Mouse (Mus musculus) hindbrain, embryonic 12.5 days (tissue): ENCODE results near the gene Fars2. TPM values are rescaled to one million over a fixed set of nuclear protein-coding genes. Genes with fewer than 3 reads are reported as not detected.
A peak's percentile ranks its signal among the peaks of the same experiment; 100 is the strongest.

Experiments
- ATAC-seq: fragments of 200-750 bp; cut with Nextera tagmentation; 2 replicates; pipeline ENCODE4 v1.8.0; 2017; ENCODE audit warnings: moderate TSS enrichment; ENCODE audit not compliant: low FRiP score
- H3K27ac ChIP-seq: fragments of 300-500 bp; sonication (generic); 2 replicates; pipeline ENCODE4 v1.5.1; 2016; ENCODE audit warnings: mild to moderate bottlenecking
- H3K27me3 ChIP-seq: fragments of 300-500 bp; sonication (generic); 2 replicates; pipeline ENCODE4 v1.6.1; 2016; ENCODE audit warnings: mild to moderate bottlenecking
- H3K36me3 ChIP-seq: fragments of 300-500 bp; sonication (generic); 2 replicates; pipeline ENCODE4 v1.6.1; 2016; ENCODE audit warnings: mild to moderate bottlenecking
- H3K4me1 ChIP-seq: fragments of 300-500 bp; sonication (generic); 2 replicates; pipeline ENCODE4 v1.6.1; 2016
- H3K4me2 ChIP-seq: fragments of 300-500 bp; sonication (generic); replicated peaks from 2 replicates; pipeline ENCODE4 v1.6.1; 2016; ENCODE audit warnings: mild to moderate bottlenecking
- H3K4me3 ChIP-seq: fragments of 300-500 bp; sonication (generic); 2 replicates; pipeline ENCODE4 v1.5.1; 2016; ENCODE audit warnings: mild to moderate bottlenecking
- H3K9ac ChIP-seq: fragments of 300-500 bp; sonication (generic); 2 replicates; pipeline ENCODE4 v1.6.1; 2016; ENCODE audit warnings: mild to moderate bottlenecking, moderate library complexity
- H3K9me3 ChIP-seq: fragments of 300-500 bp; sonication (generic); replicated peaks from 2 replicates; pipeline ENCODE4 v1.6.1; 2016; ENCODE audit warnings: mild to moderate bottlenecking
- WGBS: fragments of 180-500 bp; shearing (Covaris S2); methylation state at CpG from one replicate; pipeline ENCODE4 v1.1.7; 2016; 5-methylcytosine and 5-hydroxymethylcytosine counted together
- polyA plus RNA-seq: library from polyadenylated mRNA; unstranded; fragments of >200 nt; fragmentation: Nextera tagmentation; extraction: Ambion mirVana; gene quantifications from 2 replicates; pipeline ENCODE4 v1.2.1, GENCODE M21; 2016

Gene Fars2
- polyA plus RNA-seq, 1 experiment from 2014 or later, result 27.8 TPM

DNA sequence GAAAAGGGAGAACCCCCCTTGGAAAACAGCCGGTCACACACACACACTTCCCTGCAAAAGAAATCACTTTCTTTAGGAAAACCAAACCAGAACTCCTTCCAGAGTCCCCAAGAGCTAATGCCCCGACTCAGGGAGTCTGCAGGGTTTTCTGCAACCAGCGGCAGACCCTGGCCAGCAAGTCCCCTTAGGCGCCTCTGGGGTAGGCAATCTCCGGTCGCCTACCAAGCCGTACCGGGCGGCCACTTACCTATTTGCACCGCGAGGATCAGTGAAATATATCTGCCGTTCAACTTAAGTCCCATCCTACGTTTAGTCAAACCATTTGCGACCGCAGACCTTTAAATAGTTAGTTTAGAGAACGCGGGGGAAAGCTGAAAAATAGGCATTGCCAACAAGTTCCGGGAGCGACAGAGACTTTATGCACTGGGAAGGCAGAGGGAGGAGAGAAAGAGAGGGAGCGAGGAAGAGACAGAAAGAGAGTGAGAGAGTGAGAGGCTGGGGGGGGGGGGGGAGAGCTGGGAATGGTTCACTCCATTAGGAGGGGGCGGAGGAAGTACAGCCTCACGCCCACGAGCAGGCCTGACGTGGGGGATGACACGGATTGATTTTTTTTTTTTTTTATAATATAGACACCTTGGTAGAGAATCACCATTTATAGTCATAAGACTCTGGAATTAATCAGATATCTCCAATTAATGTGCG is 616.9 kb downstream of the Fars2 start:
- Histone ChIP-seq H3K27me3 (peaks cover 62% of the 10 kb centered on the region), H3K4me2 (peak overlapping the region; percentile 79), H3K27ac (peak overlapping the region; percentile 95), H3K4me1 (peaks cover 22% of the 10 kb centered on the region), H3K9me3 (no peaks in the 10 kb centered on the region), H3K4me3 (peak overlapping the region; percentile 44), H3K9ac (peak overlapping the region; percentile 77), H3K36me3 (no peaks in the 10 kb centered on the region)
- under 1% methylated on average over 24 of the region's 26 CpGs for WGBS
- ATAC-seq, result no peak

DNA sequence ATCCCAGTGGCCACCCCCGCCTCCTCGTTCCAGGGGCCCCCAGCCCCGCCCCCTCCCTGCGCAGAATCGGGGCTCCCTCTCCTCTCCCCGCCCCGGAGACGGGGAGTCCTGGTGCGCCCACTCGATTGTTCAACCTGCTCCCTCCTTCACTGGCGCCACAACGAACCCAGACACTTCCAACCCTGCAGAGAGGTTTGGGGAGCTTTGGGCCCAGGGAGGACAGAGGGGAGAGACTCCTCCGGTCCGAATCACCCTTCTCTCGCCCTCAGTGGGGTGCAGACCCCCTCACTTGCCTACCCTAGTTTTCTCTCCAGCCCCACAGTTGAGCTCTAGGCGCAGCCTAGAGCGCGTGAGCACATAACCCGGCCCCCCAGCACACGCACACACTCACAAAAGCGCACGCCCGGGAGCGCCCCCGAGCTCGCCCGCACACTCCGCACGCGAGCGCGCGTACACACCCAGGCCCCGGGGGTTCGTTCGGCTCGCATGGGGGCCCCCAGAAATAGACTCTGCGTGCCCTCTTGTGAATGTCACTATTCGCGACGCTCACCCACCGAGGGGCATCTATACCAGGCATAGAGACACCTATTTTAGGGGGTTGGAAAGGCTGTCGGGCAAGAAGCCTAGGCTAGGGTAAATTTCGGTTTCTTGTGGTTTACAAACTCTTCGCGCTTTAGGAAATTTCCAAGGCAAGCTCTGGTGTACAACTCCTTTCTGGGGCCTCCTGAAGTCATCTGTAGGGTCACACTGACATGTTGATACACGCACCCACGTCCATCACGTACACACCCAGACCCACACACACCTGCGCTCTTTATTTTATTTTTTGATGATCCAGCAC is 617.7 kb downstream of the Fars2 start, which contains the start of gene Nrn1:
Gene Nrn1 (minus strand): TSS at position 401 of the 841 bp plus-strand sequence.
- 0 out of 2 replicates have a peak, but pooled peaks have one; percentile 21 for ATAC-seq
- under 1% methylated on average over 44 of the region's 50 CpGs for WGBS
- Histone ChIP-seq H3K4me2 (peak within 1 kb of the TSS; percentile 79), H3K9me3 (no peaks in the 10 kb centered on the region), H3K4me1 (peaks cover 22% of the 10 kb centered on the region), H3K27me3 (peaks cover 54% of the 10 kb centered on the region), H3K4me3 (peak within 1 kb of the TSS; percentile 44), H3K36me3 (no peaks in the 10 kb centered on the region), H3K9ac (peak within 1 kb of the TSS; percentile 77), H3K27ac (peak within 1 kb of the TSS; percentile 95)

DNA sequence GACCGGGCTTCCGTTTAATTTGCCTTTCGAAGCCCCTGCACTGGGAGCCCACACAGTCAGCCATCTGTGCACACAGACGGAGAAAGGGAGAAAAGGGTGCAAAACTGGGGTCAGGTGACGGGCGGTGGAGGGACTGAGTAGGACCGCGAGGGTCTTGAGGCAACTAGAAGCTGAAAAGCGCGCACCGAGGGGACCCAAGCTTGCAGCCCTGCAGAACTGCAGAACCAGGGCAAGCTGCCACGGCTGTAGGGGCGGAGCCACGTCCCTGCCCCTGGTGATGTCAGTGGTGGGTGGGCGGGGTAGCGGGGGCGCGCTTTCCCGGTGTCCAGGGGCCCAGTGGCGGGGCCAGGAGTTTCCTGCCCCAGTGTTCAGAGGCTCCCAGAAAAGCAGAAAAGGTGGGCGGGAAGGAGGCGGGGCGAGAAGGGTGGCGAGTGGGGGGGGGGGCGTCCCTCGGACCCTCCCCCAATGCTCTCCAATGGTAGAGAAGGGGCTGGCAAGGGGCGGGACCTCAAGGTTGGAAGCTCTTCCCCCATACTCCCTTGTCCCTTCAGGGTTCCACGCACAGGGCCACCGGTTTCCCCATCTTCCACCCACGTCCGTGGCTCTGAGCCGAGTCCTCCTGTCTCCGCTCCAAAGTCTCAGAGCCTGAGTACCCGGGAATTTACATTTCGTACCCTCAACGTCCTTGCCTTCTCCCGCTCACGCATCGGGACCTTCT is 618.8 kb downstream of the Fars2 start:
- Histone ChIP-seq H3K4me1 (peaks cover 22% of the 10 kb centered on the region), H3K4me2 (peak overlapping the region; percentile 79), H3K36me3 (no peaks in the 10 kb centered on the region), H3K9me3 (no peaks in the 10 kb centered on the region), H3K27me3 (peaks cover 44% of the 10 kb centered on the region), H3K4me3 (peak overlapping the region; percentile 44), H3K9ac (peak overlapping the region; percentile 65), H3K27ac (peak overlapping the region; percentile 95)
- WGBS, result 1% methylated on average over 31 of the region's 39 CpGs
- ATAC-seq, result peak; percentile 92

DNA sequence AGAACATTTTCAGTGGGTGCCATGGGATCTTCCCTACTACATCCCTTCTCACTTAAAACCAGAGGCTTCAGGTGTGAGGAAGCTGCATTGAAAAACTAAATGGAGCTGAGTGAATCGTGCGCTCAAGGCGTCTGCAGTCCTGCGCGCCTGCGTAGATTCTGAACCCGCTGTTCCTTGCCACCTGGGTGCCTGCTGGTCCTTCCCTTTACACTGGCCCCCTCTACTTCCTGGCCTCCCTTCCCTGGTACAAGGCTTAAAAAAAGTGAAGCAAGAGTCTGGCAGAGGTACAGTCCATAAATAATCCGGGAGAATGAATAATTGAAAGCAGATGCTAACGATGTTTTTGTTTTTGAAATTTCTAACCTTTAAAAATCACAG is 619.4 kb downstream of the Fars2 start:
- Histone ChIP-seq H3K27ac (peak overlapping the region; percentile 95), H3K9ac (peak overlapping the region; percentile 65), H3K9me3 (no peaks in the 10 kb centered on the region), H3K4me1 (peaks cover 19% of the 10 kb centered on the region), H3K4me2 (peak overlapping the region; percentile 79), H3K27me3 (peaks cover 39% of the 10 kb centered on the region), H3K36me3 (no peaks in the 10 kb centered on the region), H3K4me3 (peak overlapping the region; percentile 44)
- WGBS, result 8% methylated on average over 9 of the region's 9 CpGs
- ATAC-seq, result peak; percentile 44

DNA sequence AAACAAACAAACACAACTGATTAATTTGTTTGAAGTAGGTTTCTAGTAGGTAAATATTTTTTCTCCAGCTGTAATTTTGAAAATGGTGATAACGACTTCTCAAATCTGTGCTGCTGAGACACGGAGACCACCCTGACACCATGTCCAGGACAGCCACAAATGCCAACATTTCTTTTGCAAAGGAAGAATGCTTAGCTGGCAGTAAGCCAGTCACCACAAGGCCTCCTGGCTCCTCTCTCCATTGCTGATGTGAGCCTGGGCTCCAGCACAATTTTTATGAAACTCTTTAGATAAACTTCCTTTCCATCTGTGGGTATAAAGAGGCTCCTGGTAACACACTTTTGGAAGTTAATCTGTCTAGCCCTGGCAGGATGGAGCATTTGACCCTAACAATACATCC is 632.8 kb downstream of the Fars2 start:
- no peak overlapping the region for H3K27ac ChIP-seq
- H3K27me3 ChIP-seq, result no peaks in the 10 kb centered on the region
- H3K4me3 ChIP-seq, result no peak overlapping the region
- H3K36me3 ChIP-seq, result no peaks in the 10 kb centered on the region
- ATAC-seq, result no peak
- no peak overlapping the region for H3K4me2 ChIP-seq
- no peaks in the 10 kb centered on the region for H3K9me3 ChIP-seq
- H3K4me1 ChIP-seq, result no peaks in the 10 kb centered on the region
- 74% methylated on average over 2 of the region's 2 CpGs for WGBS
- no peak overlapping the region for H3K9ac ChIP-seq

DNA sequence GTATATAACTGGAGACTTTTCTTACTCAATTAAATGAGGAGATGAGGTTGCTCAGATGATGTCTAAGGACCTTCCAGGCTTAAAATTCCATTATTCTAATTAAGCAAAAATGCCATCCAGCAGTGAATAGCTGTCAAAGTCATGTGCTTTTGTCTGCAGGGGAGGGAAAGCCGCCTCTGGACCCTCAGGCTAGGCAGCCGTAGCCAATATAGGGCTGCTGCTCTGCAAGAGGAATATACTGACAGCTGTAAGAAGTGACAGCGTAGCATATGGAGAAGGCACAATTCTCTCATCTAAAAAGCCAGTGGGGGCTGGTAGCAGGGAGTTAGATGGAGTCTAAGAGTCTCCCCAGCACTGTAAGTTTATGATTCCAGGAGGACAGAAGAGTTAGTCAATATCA is 634.6 kb downstream of the Fars2 start:
- Histone ChIP-seq H3K27ac (no peak overlapping the region), H3K4me3 (no peak overlapping the region), H3K36me3 (no peaks in the 10 kb centered on the region), H3K27me3 (no peaks in the 10 kb centered on the region), H3K9ac (no peak overlapping the region), H3K4me1 (no peaks in the 10 kb centered on the region), H3K9me3 (no peaks in the 10 kb centered on the region), H3K4me2 (no peak overlapping the region)
- ATAC-seq, result no peak
- WGBS, result 49% methylated on average over 3 of the region's 3 CpGs

DNA sequence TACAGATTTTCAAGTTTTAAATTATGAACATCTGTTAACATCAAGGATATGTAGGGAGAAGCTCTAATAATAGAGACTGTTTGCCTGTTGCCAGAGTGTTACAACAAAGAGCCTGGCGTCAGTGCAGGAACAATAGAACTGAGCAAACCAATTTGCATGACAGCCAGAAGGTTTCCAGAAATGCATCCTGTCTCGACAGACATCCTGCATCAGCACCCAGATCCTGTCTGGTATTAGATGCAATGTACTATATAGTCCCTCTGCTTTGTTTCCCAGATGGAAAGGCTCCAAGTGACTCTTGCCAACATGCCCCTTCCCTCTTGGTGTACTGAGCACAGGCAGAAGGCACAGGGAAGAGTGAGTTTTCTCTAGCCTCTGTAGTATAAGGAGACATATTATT is 649.6 kb downstream of the Fars2 start:
- H3K4me1 ChIP-seq, result no peaks in the 10 kb centered on the region
- no peak overlapping the region for H3K9ac ChIP-seq
- no peak overlapping the region for H3K27ac ChIP-seq
- no peaks in the 10 kb centered on the region for H3K27me3 ChIP-seq
- H3K9me3 ChIP-seq, result no peaks in the 10 kb centered on the region
- 30% methylated on average over 2 of the region's 2 CpGs for WGBS
- H3K36me3 ChIP-seq, result no peaks in the 10 kb centered on the region
- H3K4me2 ChIP-seq, result no peak overlapping the region
- no peak for ATAC-seq
- no peak overlapping the region for H3K4me3 ChIP-seq

Other genes with a start within 250 kb of the Fars2 start
- gene Rpp40, start 211.1 kb upstream of the Fars2 start, polyA plus RNA-seq, result 14.7 and 14.9 TPM in 2 replicates
- 1.1 and 1.4 TPM in 2 replicates for gene Ppp1r3g, start 158.6 kb upstream of the Fars2 start, polyA plus RNA-seq
- gene Lyrm4, start 114 bp downstream of the Fars2 start, polyA plus RNA-seq, result 22.0 and 23.3 TPM in 2 replicates